Mouse (Mus musculus) limb, embryonic 11.5 days (tissue): Measurements from ENCODE around the gene Slc48a1. TPM values are rescaled to one million over a fixed set of nuclear protein-coding genes. Genes with fewer than 3 reads are reported as not detected.

ENCODE experiments used
- ATAC-seq: fragments of 200-750 bp; cut with Nextera tagmentation; 2 replicates; pipeline ENCODE4 v1.8.0; 2017; ENCODE audit warnings: low read depth; ENCODE audit not compliant: insufficient number of reproducible peaks, low FRiP score, low TSS enrichment
- DNase-seq: peaks from one replicate; pipeline ENCODE4 v3.0.0-alpha.2; 2015; ENCODE audit warnings: low spot score
- H3K27ac ChIP-seq: fragments of 300-500 bp; sonication (generic); replicated peaks from 2 replicates; pipeline ENCODE4 v1.5.1; 2014; ENCODE audit warnings: low read depth, mild to moderate bottlenecking, low read length
- H3K27me3 ChIP-seq: fragments of 300-500 bp; sonication (generic); 2 replicates; pipeline ENCODE4 v1.6.1; 2014; ENCODE audit warnings: mild to moderate bottlenecking, low read length, mixed read lengths; ENCODE audit not compliant: control insufficient read depth, insufficient read depth
- H3K36me3 ChIP-seq: fragments of 300-500 bp; sonication (generic); 2 replicates; pipeline ENCODE4 v1.6.1; 2014; ENCODE audit warnings: mild to moderate bottlenecking, low read length, moderate library complexity, mixed read lengths; ENCODE audit not compliant: control insufficient read depth, insufficient read depth
- H3K4me1 ChIP-seq: fragments of 300-500 bp; sonication (generic); 2 replicates; pipeline ENCODE4 v1.6.1; 2014; ENCODE audit warnings: low read length, mixed read lengths; ENCODE audit not compliant: control insufficient read depth, insufficient read depth
- H3K4me2 ChIP-seq: fragments of 300-500 bp; sonication (generic); 2 replicates; pipeline ENCODE4 v1.6.1; 2014; ENCODE audit warnings: low read depth, mild to moderate bottlenecking, moderate library complexity; ENCODE audit not compliant: severe bottlenecking
- H3K4me3 ChIP-seq: fragments of 300-500 bp; sonication (generic); 2 replicates; pipeline ENCODE4 v1.5.1; 2014; ENCODE audit warnings: low read depth, low read length
- H3K9ac ChIP-seq: fragments of 300-500 bp; sonication (generic); 2 replicates; pipeline ENCODE4 v1.6.1; 2014; ENCODE audit warnings: mild to moderate bottlenecking, low read length
- H3K9me3 ChIP-seq: fragments of 300-500 bp; sonication (generic); 2 replicates; pipeline ENCODE4 v1.6.1; 2016; ENCODE audit warnings: low read length; ENCODE audit not compliant: control insufficient read depth
- WGBS: fragments of 180-500 bp; shearing (Covaris S2); extraction: QIAGEN DNeasy Blood & Tissue Kit; methylation state at CpG from one replicate; pipeline ENCODE4 v1.1.7; 2014; 5-methylcytosine and 5-hydroxymethylcytosine counted together
- polyA plus RNA-seq: library from polyadenylated mRNA; unstranded; fragments of >200 nt; fragmentation: Nextera tagmentation; extraction: Ambion mirVana; gene quantifications from 2 replicates; pipeline ENCODE4 v1.2.1, GENCODE M21; 2014

Slc48a1 gene
- polyA plus RNA-seq, 1 experiment from 2014 or later, result 20.0 TPM

- no peak for ATAC-seq
- Histone ChIP-seq H3K27me3 (peaks cover 6% of the 10 kb centered on the region), H3K4me2 (peak overlapping the region; percentile 59), H3K9me3 (no peaks in the 10 kb centered on the region; the same call in 1 of the 2 replicates), H3K4me3 (peak overlapping the region; percentile 37), H3K4me1 (peaks cover 31% of the 10 kb centered on the region), H3K27ac (no peak overlapping the region), H3K9ac (no peak overlapping the region), H3K36me3 (no peaks in the 10 kb centered on the region)
- WGBS, result 5% methylated on average over 23 of the region's 23 CpGs
- no peak for DNase-seq
These were observed 11.6 kb upstream of the Slc48a1 start for GRCm38 (mm10) chr15:97766594-97767279.

- peaks cover 6% of the 10 kb centered on the region for H3K27me3 ChIP-seq
- ATAC-seq, result peak; percentile 74
These were observed 10.8 kb upstream of the Slc48a1 start, which contains the start of gene Rapgef3 for GRCm38 (mm10) chr15:97767280-97768186. Rapgef3 (minus strand) TSS chr15:97767972.

GRCm38 (mm10) chr15:97768192-97768591 lies 10.1 kb upstream of the Slc48a1 start:
- Histone ChIP-seq H3K4me2 (peak overlapping the region; percentile 59), H3K9ac (peak overlapping the region; percentile 55), H3K27me3 (peaks cover 6% of the 10 kb centered on the region), H3K9me3 (no peaks in the 10 kb centered on the region; the same call in 1 of the 2 replicates), H3K36me3 (no peaks in the 10 kb centered on the region), H3K4me3 (peak overlapping the region; percentile 37), H3K27ac (no peak overlapping the region), H3K4me1 (peaks cover 29% of the 10 kb centered on the region)
- DNase-seq (peak; percentile 66), ATAC-seq (peak; percentile 45)
- WGBS, result 0% methylated on average over 18 of the region's 18 CpGs

More at GRCm38 (mm10) chr15:97767280-97768186, 10.8 kb upstream of the Slc48a1 start, which contains the start of gene Rapgef3:
- Histone ChIP-seq H3K4me2 (peak within 1 kb of the TSS; percentile 59), H3K4me1 (peaks cover 31% of the 10 kb centered on the region), H3K36me3 (no peaks in the 10 kb centered on the region), H3K9ac (peak within 1 kb of the TSS; percentile 55), H3K9me3 (no peaks in the 10 kb centered on the region; the same call in 1 of the 2 replicates), H3K4me3 (peak within 1 kb of the TSS; percentile 37), H3K27ac (no peak within 1 kb of the TSS)
- DNase-seq, result peak; percentile 84
- under 1% methylated on average over 43 of the region's 44 CpGs for WGBS

- Histone ChIP-seq H3K27ac (no peak overlapping the region), H3K27me3 (peaks cover 6% of the 10 kb centered on the region), H3K4me1 (peaks cover 30% of the 10 kb centered on the region), H3K9ac (no peak overlapping the region), H3K4me2 (no peak overlapping the region), H3K36me3 (no peaks in the 10 kb centered on the region), H3K4me3 (no peak overlapping the region), H3K9me3 (no peaks in the 10 kb centered on the region; the same call in 1 of the 2 replicates)
- no peak for ATAC-seq
- no peak for DNase-seq
- WGBS, result 68% methylated on average over 8 of the region's 8 CpGs
These were observed 8.0 kb upstream of the Slc48a1 start for GRCm38 (mm10) chr15:97770280-97770679.

- no peak overlapping the region for H3K9ac ChIP-seq
- DNase-seq, result no peak
- no peak overlapping the region; the same call in 1 of the 2 replicates for H3K27ac ChIP-seq
- H3K4me3 ChIP-seq, result no peak overlapping the region
- no peaks in the 10 kb centered on the region for H3K27me3 ChIP-seq
- H3K4me1 ChIP-seq, result peaks cover 11% of the 10 kb centered on the region; the same call in 1 of the 2 replicates
- 41% methylated on average over 5 of the region's 5 CpGs for WGBS
- no peaks in the 10 kb centered on the region for H3K36me3 ChIP-seq
- ATAC-seq, result no peak
- H3K4me2 ChIP-seq, result no peak overlapping the region
- no peaks in the 10 kb centered on the region; the same call in 1 of the 2 replicates for H3K9me3 ChIP-seq
These were observed 5.2 kb upstream of the Slc48a1 start for GRCm38 (mm10) chr15:97773108-97773507.

- no peaks in the 10 kb centered on the region; the same call in 1 of the 2 replicates for H3K9me3 ChIP-seq
- DNase-seq, result no peak
- H3K27ac ChIP-seq, result peak overlapping the region; percentile 33; the same call in 1 of the 2 replicates
- WGBS, result 69% methylated on average over 5 of the region's 5 CpGs
- H3K4me1 ChIP-seq, result peaks cover 8% of the 10 kb centered on the region; the same call in 1 of the 2 replicates
- no peak overlapping the region for H3K9ac ChIP-seq
- H3K36me3 ChIP-seq, result no peaks in the 10 kb centered on the region
- H3K4me2 ChIP-seq, result no peak overlapping the region
- ATAC-seq, result no peak
- no peaks in the 10 kb centered on the region for H3K27me3 ChIP-seq
- H3K4me3 ChIP-seq, result no peak overlapping the region
These were observed 4.4 kb upstream of the Slc48a1 start for GRCm38 (mm10) chr15:97773961-97774370.

- Histone ChIP-seq H3K9ac (no peak overlapping the region), H3K27me3 (no peaks in the 10 kb centered on the region), H3K9me3 (no peaks in the 10 kb centered on the region), H3K4me3 (no peak overlapping the region), H3K4me2 (no peak overlapping the region), H3K4me1 (peaks cover 18% of the 10 kb centered on the region; the same call in 1 of the 2 replicates), H3K36me3 (no peaks in the 10 kb centered on the region), H3K27ac (no peak overlapping the region)
- ATAC-seq (no peak), DNase-seq (peak; percentile 81)
- WGBS, result 11% methylated on average over 8 of the region's 8 CpGs
These were observed 1.8 kb upstream of the Slc48a1 start for GRCm38 (mm10) chr15:97776514-97776913.

- ATAC-seq, result no peak
- H3K9ac ChIP-seq, result no peak overlapping the region
- WGBS, result 73% methylated on average over 6 of the region's 6 CpGs
- H3K27ac ChIP-seq, result no peak overlapping the region
- no peaks in the 10 kb centered on the region for H3K9me3 ChIP-seq
- DNase-seq, result no peak
- no peaks in the 10 kb centered on the region for H3K36me3 ChIP-seq
- H3K4me2 ChIP-seq, result no peak overlapping the region
- no peak overlapping the region for H3K4me3 ChIP-seq
- H3K4me1 ChIP-seq, result peaks cover 18% of the 10 kb centered on the region; the same call in 1 of the 2 replicates
- H3K27me3 ChIP-seq, result no peaks in the 10 kb centered on the region
These were observed 1.4 kb upstream of the Slc48a1 start for GRCm38 (mm10) chr15:97776919-97777318.
